Comparison of ENCODE assay signal across 8 mouse cellular contexts in the genomic region with DNA sequence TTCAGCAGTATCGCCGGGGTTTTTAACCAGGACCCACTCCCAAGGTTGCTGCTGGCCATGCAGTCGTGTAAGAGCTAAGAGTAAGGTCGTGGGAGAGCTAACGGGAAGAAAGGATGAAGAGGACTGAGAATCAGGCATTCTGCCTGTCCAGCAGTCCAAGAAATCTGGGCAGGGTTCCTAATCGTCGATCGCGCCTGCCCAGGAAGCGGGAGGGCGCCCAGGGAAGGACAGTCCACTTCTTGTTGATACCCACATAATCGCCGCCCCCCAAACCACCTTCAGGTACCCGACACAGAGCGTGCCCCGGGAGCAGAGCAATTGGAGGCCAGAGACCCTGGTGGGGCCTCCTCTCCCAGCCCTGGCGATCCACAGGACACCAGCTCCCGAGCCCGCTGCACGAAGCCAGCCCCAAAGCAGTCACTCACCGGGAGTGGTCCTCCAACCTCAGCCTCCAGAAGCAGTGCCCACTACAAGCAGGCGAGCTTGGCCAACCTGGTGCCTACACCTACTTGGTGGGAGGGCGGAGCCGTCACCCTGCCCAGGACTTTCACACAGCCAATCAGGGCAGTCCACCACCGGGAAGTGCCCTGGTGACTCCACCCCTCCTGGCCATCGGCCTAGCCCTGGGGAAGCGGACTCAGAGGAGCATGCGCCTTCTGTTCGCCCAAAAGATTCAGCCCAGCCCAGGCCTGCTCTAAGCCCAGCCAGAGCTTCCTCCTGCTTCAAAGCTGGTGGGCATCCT. TPM values are rescaled to one million over a fixed set of nuclear protein-coding genes. Genes with fewer than 3 reads are reported as not detected.
A peak's percentile ranks its signal among the peaks of the same experiment; 100 is the strongest.
DNase-seq lines count a peak whose midpoint lies in the region; ATAC-seq lines count a peak whose summit lies in the region.

A gene (minus strand): TSS at position 534 of the 742 bp plus-strand sequence.

- WGBS in hindbrain, embryonic 12.5 days: under 1% methylated on average over 29 of the region's 29 CpGs

- H3K9ac ChIP-seq in hindbrain, embryonic 12.5 days: peak within 1 kb of the TSS; percentile 64

- peak within 1 kb of the TSS; percentile 70 for H3K4me3 ChIP-seq in hindbrain, embryonic 12.5 days

- H3K9me3 ChIP-seq in hindbrain, embryonic 12.5 days (replicated peaks): no peaks in the 10 kb centered on the region

- peak within 1 kb of the TSS; percentile 40; the same call in 1 of the 2 replicates for H3K27ac ChIP-seq in hindbrain, embryonic 12.5 days

- H3K27me3 ChIP-seq in hindbrain, embryonic 12.5 days: no peaks in the 10 kb centered on the region

- peak within 1 kb of the TSS; percentile 83 for H3K4me2 ChIP-seq in hindbrain, embryonic 12.5 days (replicated peaks)

- no peaks in the 10 kb centered on the region for H3K36me3 ChIP-seq in hindbrain, embryonic 12.5 days

- peaks cover 7% of the 10 kb centered on the region for H3K4me1 ChIP-seq in hindbrain, embryonic 12.5 days

- peak; percentile 99 for DNase-seq in NIH3T3 (ENCODE audit: low read depth)
- DNase-seq in cerebellum, postnatal 10 days: peak; percentile 98 to 99
- peak; percentile 87 to 89 for DNase-seq in frontal cortex, postnatal 10 days (ENCODE audit: low spot score in 2 of 2)
- peak; percentile 87 to 96 for DNase-seq in layer of hippocampus, postnatal 14 days (ENCODE audit: low spot score in 2 of 2)
- peak; percentile 97 for DNase-seq in lung, postnatal 14 days
- peak; percentile 45 for DNase-seq in retina, adult 2 months (ENCODE audit: low read depth, low spot score)
- peak; percentile 90 to 95 for DNase-seq in thymus, postnatal 36 days

- ATAC-seq in hindbrain, embryonic 12.5 days (ENCODE audit: low FRiP score): peak; percentile 100

RNA-seq across cellular contexts. Expression of the gene that starts here (rescaled TPM):
- polyA plus RNA-seq in hindbrain, embryonic 12.5 days (2016; fragmentation: Nextera tagmentation; extraction: Ambion mirVana): 28.6 and 31.5 TPM in 2 replicates
- 10 to 100 TPM; 16.1 to 19.3 TPM for total RNA-seq in layer of hippocampus, postnatal 14 days (2021)

Comparison
In these comparisons a context has a peak if more than half of its experiments do, and no peak if none do; other contexts are left out.
1. Peak in every context shown above with its lines: DNase-seq, ATAC-seq, H3K4me3 ChIP-seq and H3K27ac ChIP-seq.
2. DNase-seq: peak in every context shown above with its lines; median percentile 99 in NIH3T3; 98 in cerebellum, postnatal 10 days; 97 in lung, postnatal 14 days; 92 in thymus, postnatal 36 days; 92 in layer of hippocampus, postnatal 14 days; 88 in frontal cortex, postnatal 10 days; 45 in retina, adult 2 months.